Mouse (Mus musculus) adrenal gland, postnatal 4 days (tissue): ENCODE results near the gene Rnf220. TPM values are rescaled to one million over a fixed set of nuclear protein-coding genes. Genes with fewer than 3 reads are reported as not detected.

Experiments
- DNase-seq, 2 experiments: peaks; one replicate each; pipeline ENCODE4 v3.0.0; 2021 to 2022; ENCODE audit warnings: low spot score in 2 of 2, mixed read lengths in 2 of 2
- total RNA-seq, 2 experiments: library from RNA; stranded (reverse); gene quantifications; 2 replicates each; pipeline ENCODE4 v1.2.3; 2021

The Rnf220 gene
- total RNA-seq, 2 experiments from 2014 or later = 107 to 110 TPM

GRCm38 (mm10) chr4:117350139-117350693 is 146.6 kb downstream of the Rnf220 start:
- DNase-seq = no peak

GRCm38 (mm10) chr4:117349327-117349726 is 147.5 kb downstream of the Rnf220 start:
- no peak for DNase-seq

GRCm38 (mm10) chr4:117346025-117346424 is 150.8 kb downstream of the Rnf220 start:
- no peak for DNase-seq

- no peak for DNase-seq
Measured at GRCm38 (mm10) chr4:117343385-117343784, 153.5 kb downstream of the Rnf220 start.

GRCm38 (mm10) chr4:117342751-117343150 is 154.1 kb downstream of the Rnf220 start:
- no peak for DNase-seq

- DNase-seq = no peak
Measured at GRCm38 (mm10) chr4:117341282-117341681, 155.6 kb downstream of the Rnf220 start.

- no peak for DNase-seq
Measured at GRCm38 (mm10) chr4:117339796-117340195, 157.1 kb downstream of the Rnf220 start.

- DNase-seq = peak in 1 of 2 experiments; percentile 30
Measured at GRCm38 (mm10) chr4:117330836-117331475, 165.9 kb downstream of the Rnf220 start.

- DNase-seq = no peak
Measured at GRCm38 (mm10) chr4:117330132-117330531, 166.7 kb downstream of the Rnf220 start.

GRCm38 (mm10) chr4:117326915-117327314 is 169.9 kb downstream of the Rnf220 start:
- DNase-seq = no peak

- DNase-seq = no peak
Measured at GRCm38 (mm10) chr4:117325076-117325475, 171.8 kb downstream of the Rnf220 start.

- peak; percentile 28 to 51 for DNase-seq
Measured at GRCm38 (mm10) chr4:117323515-117324344, 173.1 kb downstream of the Rnf220 start.

GRCm38 (mm10) chr4:117321011-117321410 is 175.8 kb downstream of the Rnf220 start:
- no peak for DNase-seq

- no peak for DNase-seq
Measured at GRCm38 (mm10) chr4:117318508-117318907, 178.3 kb downstream of the Rnf220 start.

GRCm38 (mm10) chr4:117317701-117318190 is 179.1 kb downstream of the Rnf220 start:
- DNase-seq = no peak

- no peak for DNase-seq
Measured at GRCm38 (mm10) chr4:117316800-117317199, 180.1 kb downstream of the Rnf220 start.

GRCm38 (mm10) chr4:117314849-117315500 is 181.9 kb downstream of the Rnf220 start:
- no peak for DNase-seq

- DNase-seq = no peak
Measured at GRCm38 (mm10) chr4:117313085-117313424, 183.8 kb downstream of the Rnf220 start.

GRCm38 (mm10) chr4:117312416-117313084 is 184.3 kb downstream of the Rnf220 start:
- DNase-seq = no peak

- DNase-seq = no peak
Measured at GRCm38 (mm10) chr4:117311891-117312290, 185.0 kb downstream of the Rnf220 start.

- DNase-seq = no peak
Measured at GRCm38 (mm10) chr4:117309427-117309826, 187.4 kb downstream of the Rnf220 start.
